Mouse (Mus musculus): ENCODE measurements around the gene Mrs2. TPM values are rescaled to one million over a fixed set of nuclear protein-coding genes. Genes with fewer than 3 reads are reported as not detected.

The Mrs2 gene
- polyA plus RNA-seq, 1 experiment from 2014 or later: 19.6 TPM

DNA sequence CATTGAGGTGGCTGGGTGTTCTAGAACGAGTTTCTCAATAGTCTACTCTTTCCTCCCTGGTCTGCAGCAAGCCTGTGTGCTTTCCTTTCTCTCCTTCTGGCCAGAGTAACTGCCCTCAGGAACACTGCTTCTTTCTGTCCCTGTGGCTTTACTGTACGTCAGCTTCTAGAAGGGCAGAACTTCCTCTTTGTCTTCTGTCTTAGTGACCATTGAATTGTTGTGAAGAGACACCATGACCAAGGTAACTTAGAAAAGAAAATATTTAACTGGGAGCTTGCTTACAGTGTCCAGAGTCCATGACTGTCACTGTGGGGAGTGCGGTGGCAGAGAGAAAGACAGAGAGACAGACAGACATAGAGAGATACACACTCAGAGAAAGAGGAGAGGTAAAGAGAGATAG, 60.1 kb downstream of the Mrs2 start:
- 80% methylated on average over 3 of the region's 3 CpGs for WGBS
- Histone ChIP-seq H3K27ac (ENCODE audit: low read length) (no peak overlapping the region), H3K9ac (replicated peaks; ENCODE audit: low read length) (no peak overlapping the region), H3K4me1 (ENCODE audit: insufficient read depth, low read length) (0 out of 2 replicates have a peak, but pooled peaks cover 5% of the 10 kb centered on the region), H3K4me2 (replicated peaks; ENCODE audit: low read depth, low read length) (no peak overlapping the region), H3K36me3 (ENCODE audit: insufficient read depth, low read length) (no peaks in the 10 kb centered on the region), H3K4me3 (ENCODE audit: low read length) (no peak overlapping the region), H3K9me3 (ENCODE audit: low read length) (no peaks in the 10 kb centered on the region), H3K27me3 (ENCODE audit: insufficient read depth, low read length) (peaks cover 2% of the 10 kb centered on the region; the same call in 1 of the 2 replicates)
- 0 out of 2 replicates have a peak, but pooled peaks have one; percentile 19 for ATAC-seq (ENCODE audit: low FRiP score, low TSS enrichment)

DNA sequence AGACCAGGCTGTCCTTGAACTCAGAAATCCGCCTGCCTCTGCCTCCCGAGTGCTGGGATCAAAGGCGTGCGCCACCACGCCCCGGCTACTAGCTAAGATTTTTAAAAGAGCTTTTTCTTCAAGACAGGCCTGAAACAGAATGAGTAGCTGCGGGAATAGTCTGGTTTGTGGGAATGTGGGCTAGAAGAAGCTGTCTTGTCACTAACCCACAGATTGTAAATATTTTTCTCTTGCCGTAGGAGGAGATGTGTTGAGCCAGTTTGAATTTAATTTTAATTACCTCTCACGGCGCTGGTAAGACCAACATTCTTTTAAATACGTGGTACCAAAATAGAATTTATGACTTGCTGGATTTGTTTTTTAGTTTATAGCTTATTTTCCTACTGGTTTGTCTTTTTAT, 61.5 kb downstream of the Mrs2 start:
- WGBS: 81% methylated on average over 11 of the region's 11 CpGs
- H3K4me1 ChIP-seq (ENCODE audit: insufficient read depth, low read length): 0 out of 2 replicates have a peak, but pooled peaks cover 5% of the 10 kb centered on the region
- H3K9ac ChIP-seq (replicated peaks; ENCODE audit: low read length): no peak overlapping the region
- H3K27me3 ChIP-seq (ENCODE audit: insufficient read depth, low read length): peaks cover 5% of the 10 kb centered on the region; the same call in 1 of the 2 replicates
- no peak overlapping the region for H3K27ac ChIP-seq (ENCODE audit: low read length)
- ATAC-seq (ENCODE audit: low FRiP score, low TSS enrichment): no peak
- H3K36me3 ChIP-seq (ENCODE audit: insufficient read depth, low read length): no peaks in the 10 kb centered on the region
- H3K4me2 ChIP-seq (replicated peaks; ENCODE audit: low read depth, low read length): no peak overlapping the region
- no peaks in the 10 kb centered on the region for H3K9me3 ChIP-seq (ENCODE audit: low read length)
- H3K4me3 ChIP-seq (ENCODE audit: low read length): no peak overlapping the region

DNA sequence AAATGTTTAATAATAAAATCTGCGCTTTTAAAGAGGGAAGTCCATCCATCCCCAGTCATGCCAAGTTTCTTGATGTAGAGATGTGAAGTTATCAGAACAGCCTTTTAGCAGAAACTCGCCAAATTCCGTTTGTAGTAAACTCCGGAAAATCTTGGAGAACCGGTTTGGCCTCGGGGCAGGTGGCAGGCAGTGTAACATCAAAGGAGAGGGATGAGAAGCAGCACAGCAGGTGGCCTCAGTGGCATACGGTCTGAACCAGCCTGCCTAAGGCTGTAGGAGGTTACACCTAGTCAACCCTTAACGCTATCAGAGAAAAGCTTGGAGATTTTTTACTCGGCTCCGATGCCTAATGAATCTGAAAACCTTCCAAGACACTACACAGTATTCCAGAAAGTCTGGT, 64.7 kb downstream of the Mrs2 start:
- no peak overlapping the region for H3K27ac ChIP-seq (ENCODE audit: low read length)
- WGBS: 14% methylated on average over 10 of the region's 10 CpGs

DNA sequence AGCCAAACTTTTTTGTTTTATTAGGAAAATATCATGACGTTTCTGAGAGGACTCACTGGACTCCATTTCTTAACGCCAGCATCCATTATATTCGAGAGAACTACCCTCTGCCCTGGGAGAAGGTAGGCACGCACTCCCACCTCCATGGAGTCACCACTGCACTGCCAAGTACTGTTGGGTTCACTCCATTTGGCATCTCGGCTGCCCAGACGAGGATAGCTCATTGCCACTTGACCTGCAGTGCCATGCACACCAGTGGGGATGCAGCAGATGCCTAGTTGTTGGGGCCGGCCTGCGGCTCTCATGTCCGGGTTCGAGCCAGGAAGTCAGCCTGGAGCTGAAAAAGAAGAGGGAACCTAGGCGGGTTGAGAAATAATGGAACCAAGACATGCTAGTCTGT, 65.1 kb downstream of the Mrs2 start:
- Histone ChIP-seq H3K4me1 (ENCODE audit: insufficient read depth, low read length) (0 out of 2 replicates have a peak, but pooled peaks cover 5% of the 10 kb centered on the region), H3K9me3 (ENCODE audit: low read length) (no peaks in the 10 kb centered on the region), H3K27me3 (ENCODE audit: insufficient read depth, low read length) (peaks cover 5% of the 10 kb centered on the region; the same call in 1 of the 2 replicates), H3K9ac (replicated peaks; ENCODE audit: low read length) (no peak overlapping the region), H3K36me3 (ENCODE audit: insufficient read depth, low read length) (no peaks in the 10 kb centered on the region), H3K27ac (ENCODE audit: low read length) (no peak overlapping the region), H3K4me2 (replicated peaks; ENCODE audit: low read depth, low read length) (no peak overlapping the region), H3K4me3 (ENCODE audit: low read length) (no peak overlapping the region)
- no peak for ATAC-seq (ENCODE audit: low FRiP score, low TSS enrichment)
- WGBS: 38% methylated on average over 11 of the region's 11 CpGs

More for the DNA sequence above, 64.7 kb downstream of the Mrs2 start:
- Histone ChIP-seq H3K27me3 (ENCODE audit: insufficient read depth, low read length) (peaks cover 5% of the 10 kb centered on the region; the same call in 1 of the 2 replicates), H3K4me3 (ENCODE audit: low read length) (no peak overlapping the region), H3K9me3 (ENCODE audit: low read length) (no peaks in the 10 kb centered on the region), H3K4me2 (replicated peaks; ENCODE audit: low read depth, low read length) (no peak overlapping the region), H3K36me3 (ENCODE audit: insufficient read depth, low read length) (no peaks in the 10 kb centered on the region), H3K9ac (replicated peaks; ENCODE audit: low read length) (no peak overlapping the region), H3K4me1 (ENCODE audit: insufficient read depth, low read length) (0 out of 2 replicates have a peak, but pooled peaks cover 5% of the 10 kb centered on the region)
- ATAC-seq (ENCODE audit: low FRiP score, low TSS enrichment): no peak

DNA sequence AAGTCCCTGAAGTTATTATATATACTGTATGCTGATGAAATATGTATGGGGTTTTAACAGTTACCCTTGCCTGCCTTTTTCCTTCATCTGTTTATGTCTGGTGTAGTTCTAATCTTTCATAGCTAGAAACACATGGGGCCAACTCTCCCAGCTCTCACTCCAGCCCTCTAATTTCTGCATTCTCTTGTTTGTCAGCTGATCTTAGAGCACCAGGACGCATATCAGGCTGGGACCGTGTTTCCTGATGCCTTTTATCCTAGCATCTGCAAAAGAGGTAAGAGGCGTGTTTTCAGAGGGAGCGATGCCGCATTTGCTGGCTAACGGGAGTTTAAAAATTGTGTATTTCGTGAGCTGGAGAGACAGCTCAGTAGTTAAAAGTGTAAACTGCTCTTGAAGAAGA, 67.5 kb downstream of the Mrs2 start:
- H3K27me3 ChIP-seq (ENCODE audit: insufficient read depth, low read length): peaks cover 5% of the 10 kb centered on the region; the same call in 1 of the 2 replicates
- H3K9me3 ChIP-seq (ENCODE audit: low read length): no peaks in the 10 kb centered on the region
- 0 out of 2 replicates have a peak, but pooled peaks cover 5% of the 10 kb centered on the region for H3K4me1 ChIP-seq (ENCODE audit: insufficient read depth, low read length)
- H3K27ac ChIP-seq (ENCODE audit: low read length): no peak overlapping the region
- 70% methylated on average over 7 of the region's 7 CpGs for WGBS
- H3K4me2 ChIP-seq (replicated peaks; ENCODE audit: low read depth, low read length): no peak overlapping the region
- H3K4me3 ChIP-seq (ENCODE audit: low read length): no peak overlapping the region
- ATAC-seq (ENCODE audit: low FRiP score, low TSS enrichment): no peak
- no peak overlapping the region for H3K9ac ChIP-seq (replicated peaks; ENCODE audit: low read length)
- H3K36me3 ChIP-seq (ENCODE audit: insufficient read depth, low read length): no peaks in the 10 kb centered on the region

DNA sequence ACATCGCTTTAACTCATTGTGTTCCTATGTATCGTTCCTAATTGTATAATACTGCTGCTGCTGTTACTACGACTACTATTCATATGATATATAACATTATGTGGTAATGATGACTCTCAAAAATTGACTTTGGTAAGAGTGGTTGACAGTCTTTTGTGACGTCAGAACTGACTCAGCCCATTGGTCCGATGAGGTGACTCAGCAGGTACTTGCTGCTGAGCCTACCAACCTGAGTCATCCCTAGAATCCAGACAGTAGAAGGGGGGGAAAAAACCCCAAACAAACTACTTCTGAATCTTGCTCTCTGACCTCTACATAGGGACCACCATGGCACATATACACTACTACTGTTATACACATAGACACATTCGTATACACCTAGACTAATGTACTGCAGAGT, 71.3 kb downstream of the Mrs2 start:
- no peaks in the 10 kb centered on the region for H3K27me3 ChIP-seq (ENCODE audit: insufficient read depth, low read length)
- 88% methylated on average over 6 of the region's 6 CpGs for WGBS

DNA sequence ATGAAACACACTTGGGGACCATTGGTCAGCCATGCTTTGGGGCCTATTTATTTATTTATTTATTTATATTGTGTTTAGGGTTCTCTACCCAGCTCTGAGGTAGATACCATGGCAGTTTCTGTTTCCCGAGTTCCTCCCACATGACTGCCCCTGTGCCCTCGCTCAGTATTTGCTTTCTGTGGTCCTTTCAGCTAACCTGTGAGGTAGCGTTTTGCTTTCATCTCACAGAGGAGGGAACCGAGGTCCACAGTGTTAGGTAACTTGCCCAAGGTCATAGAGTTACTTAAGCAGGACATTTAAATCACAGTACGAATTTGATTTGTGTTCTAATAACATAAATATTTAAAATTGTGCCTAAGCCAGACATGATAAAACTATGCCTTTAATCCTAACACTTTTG, 73.0 kb downstream of the Mrs2 start:
- H3K9ac ChIP-seq (replicated peaks; ENCODE audit: low read length): no peak overlapping the region

More for the DNA sequence above, 71.3 kb downstream of the Mrs2 start:
- Histone ChIP-seq H3K4me1 (ENCODE audit: insufficient read depth, low read length) (peaks cover 4% of the 10 kb centered on the region; the same call in 1 of the 2 replicates), H3K27ac (ENCODE audit: low read length) (no peak overlapping the region), H3K9ac (replicated peaks; ENCODE audit: low read length) (no peak overlapping the region), H3K4me3 (ENCODE audit: low read length) (no peak overlapping the region), H3K36me3 (ENCODE audit: insufficient read depth, low read length) (no peaks in the 10 kb centered on the region), H3K4me2 (replicated peaks; ENCODE audit: low read depth, low read length) (no peak overlapping the region), H3K9me3 (ENCODE audit: low read length) (no peaks in the 10 kb centered on the region)
- no peak for ATAC-seq (ENCODE audit: low FRiP score, low TSS enrichment)

DNA sequence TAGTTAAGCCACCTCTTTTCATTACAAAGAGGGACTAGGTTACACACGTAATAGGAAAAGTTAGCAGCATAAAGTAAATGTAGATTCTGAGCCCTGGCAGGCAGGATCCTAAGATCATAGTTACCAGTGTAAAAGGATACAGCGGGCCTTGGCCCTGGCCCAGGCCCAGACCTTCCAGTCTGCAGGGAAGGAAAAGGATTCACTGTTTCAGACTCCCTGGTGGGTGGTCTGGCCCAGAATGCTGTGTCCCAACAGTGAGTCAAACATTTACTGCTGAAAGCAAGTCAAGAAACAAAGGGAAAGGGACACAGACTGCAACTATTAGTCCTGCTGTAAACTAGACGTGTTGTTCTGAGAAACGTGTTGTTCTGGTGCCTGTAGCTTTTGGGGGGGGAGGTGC, 74.6 kb downstream of the Mrs2 start:
- no peak overlapping the region for H3K27ac ChIP-seq (ENCODE audit: low read length)
- H3K4me3 ChIP-seq (ENCODE audit: low read length): no peak overlapping the region
- H3K27me3 ChIP-seq (ENCODE audit: insufficient read depth, low read length): no peaks in the 10 kb centered on the region
- 15% methylated on average over 4 of the region's 4 CpGs for WGBS
- H3K9me3 ChIP-seq (ENCODE audit: low read length): no peaks in the 10 kb centered on the region
- peaks cover 4% of the 10 kb centered on the region; the same call in 1 of the 2 replicates for H3K4me1 ChIP-seq (ENCODE audit: insufficient read depth, low read length)
- no peaks in the 10 kb centered on the region for H3K36me3 ChIP-seq (ENCODE audit: insufficient read depth, low read length)
- no peak overlapping the region for H3K4me2 ChIP-seq (replicated peaks; ENCODE audit: low read depth, low read length)
- ATAC-seq (ENCODE audit: low FRiP score, low TSS enrichment): peak; percentile 76; the same call in 1 of the 2 replicates
- H3K9ac ChIP-seq (replicated peaks; ENCODE audit: low read length): no peak overlapping the region

More for the DNA sequence above, 73.0 kb downstream of the Mrs2 start:
- Histone ChIP-seq H3K27me3 (ENCODE audit: insufficient read depth, low read length) (no peaks in the 10 kb centered on the region), H3K36me3 (ENCODE audit: insufficient read depth, low read length) (no peaks in the 10 kb centered on the region), H3K9me3 (ENCODE audit: low read length) (no peaks in the 10 kb centered on the region), H3K27ac (ENCODE audit: low read length) (no peak overlapping the region), H3K4me3 (ENCODE audit: low read length) (no peak overlapping the region), H3K4me2 (replicated peaks; ENCODE audit: low read depth, low read length) (no peak overlapping the region), H3K4me1 (ENCODE audit: insufficient read depth, low read length) (peaks cover 4% of the 10 kb centered on the region; the same call in 1 of the 2 replicates)
- ATAC-seq (ENCODE audit: low FRiP score, low TSS enrichment): no peak
- WGBS: 67% methylated on average over 5 of the region's 5 CpGs

DNA sequence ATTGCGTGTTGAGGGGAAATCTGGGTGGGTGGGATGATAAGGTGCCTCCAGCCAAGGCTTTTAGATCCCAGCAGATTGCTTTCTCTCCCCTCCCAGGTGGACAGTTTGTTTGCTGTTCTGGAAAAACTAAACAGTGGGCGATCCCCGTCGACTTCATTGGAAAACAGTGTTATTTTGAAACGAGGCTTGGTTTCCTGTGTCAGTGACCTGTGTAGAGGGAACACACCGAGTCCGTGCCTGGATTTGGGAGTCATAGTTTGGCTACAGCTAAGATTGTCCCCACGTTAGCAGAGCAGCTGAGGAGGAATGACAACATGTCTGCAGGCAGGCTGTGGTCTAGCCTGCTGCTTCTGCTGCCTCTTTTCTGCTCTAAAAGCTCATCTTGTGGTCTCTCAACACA, 76.9 kb downstream of the Mrs2 start:
- Histone ChIP-seq H3K4me2 (replicated peaks; ENCODE audit: low read depth, low read length) (no peak overlapping the region), H3K4me1 (ENCODE audit: insufficient read depth, low read length) (peaks cover 8% of the 10 kb centered on the region; the same call in 1 of the 2 replicates), H3K36me3 (ENCODE audit: insufficient read depth, low read length) (no peaks in the 10 kb centered on the region), H3K27ac (ENCODE audit: low read length) (no peak overlapping the region), H3K9me3 (ENCODE audit: low read length) (no peaks in the 10 kb centered on the region), H3K9ac (replicated peaks; ENCODE audit: low read length) (no peak overlapping the region), H3K4me3 (ENCODE audit: low read length) (no peak overlapping the region), H3K27me3 (ENCODE audit: insufficient read depth, low read length) (no peaks in the 10 kb centered on the region)
- WGBS: 56% methylated on average over 8 of the region's 8 CpGs
- no peak for ATAC-seq (ENCODE audit: low FRiP score, low TSS enrichment)

DNA sequence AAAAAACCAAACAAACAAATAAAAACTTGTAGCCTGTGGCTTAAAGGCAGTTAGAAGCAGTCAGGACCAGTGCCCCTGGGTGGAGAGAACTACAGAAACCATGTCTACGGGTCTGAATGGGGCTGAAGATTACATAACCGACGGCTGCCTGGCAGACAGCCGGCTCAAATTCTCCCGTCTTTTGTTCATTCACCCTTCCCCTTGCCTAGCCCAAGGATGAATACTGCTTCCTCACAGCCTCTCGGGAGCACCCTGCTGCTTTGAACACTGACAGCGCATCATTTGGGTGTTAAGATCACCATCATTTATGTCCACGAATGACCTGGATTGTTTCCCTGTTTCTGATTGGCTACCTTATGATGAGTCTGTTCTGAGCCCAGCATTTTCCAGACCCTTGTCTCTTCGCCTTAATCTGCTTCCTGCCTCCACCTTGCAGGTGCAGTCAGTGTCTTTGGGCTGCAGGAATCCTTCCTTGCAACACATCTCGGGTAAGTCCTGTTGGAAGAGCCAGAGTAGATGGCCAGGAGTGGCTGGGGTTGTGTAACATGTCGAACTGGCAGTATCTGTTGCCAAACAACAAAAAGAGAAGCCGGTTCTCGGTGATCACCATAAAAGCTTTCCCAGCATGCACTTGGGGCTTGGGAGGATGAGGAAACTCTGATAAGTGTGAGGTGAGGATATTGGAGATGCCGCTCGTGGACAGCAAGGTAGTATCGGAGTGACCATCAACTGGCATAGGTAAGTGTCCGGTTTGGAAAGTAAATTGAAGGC, 77.5 kb downstream of the Mrs2 start, which contains the start of gene Gpld1:
Gene Gpld1 (plus strand): TSS at position 641 of the 771 bp plus-strand sequence.
- no peaks in the 10 kb centered on the region for H3K36me3 ChIP-seq (ENCODE audit: insufficient read depth, low read length)
- peaks cover 14% of the 10 kb centered on the region for H3K4me1 ChIP-seq (ENCODE audit: insufficient read depth, low read length)
- H3K27ac ChIP-seq (ENCODE audit: low read length): no peak within 1 kb of the TSS
- H3K4me3 ChIP-seq (ENCODE audit: low read length): no peak within 1 kb of the TSS
- no peak within 1 kb of the TSS for H3K4me2 ChIP-seq (replicated peaks; ENCODE audit: low read depth, low read length)
- no peaks in the 10 kb centered on the region for H3K9me3 ChIP-seq (ENCODE audit: low read length)
- H3K27me3 ChIP-seq (ENCODE audit: insufficient read depth, low read length): no peaks in the 10 kb centered on the region
- ATAC-seq (ENCODE audit: low FRiP score, low TSS enrichment): no peak
- 68% methylated on average over 17 of the region's 17 CpGs for WGBS
- H3K9ac ChIP-seq (replicated peaks; ENCODE audit: low read length): no peak within 1 kb of the TSS

Data from kidney, embryonic 16.5 days (tissue).